Mouse (Mus musculus): ENCODE results near the gene Cops2.

DNA sequence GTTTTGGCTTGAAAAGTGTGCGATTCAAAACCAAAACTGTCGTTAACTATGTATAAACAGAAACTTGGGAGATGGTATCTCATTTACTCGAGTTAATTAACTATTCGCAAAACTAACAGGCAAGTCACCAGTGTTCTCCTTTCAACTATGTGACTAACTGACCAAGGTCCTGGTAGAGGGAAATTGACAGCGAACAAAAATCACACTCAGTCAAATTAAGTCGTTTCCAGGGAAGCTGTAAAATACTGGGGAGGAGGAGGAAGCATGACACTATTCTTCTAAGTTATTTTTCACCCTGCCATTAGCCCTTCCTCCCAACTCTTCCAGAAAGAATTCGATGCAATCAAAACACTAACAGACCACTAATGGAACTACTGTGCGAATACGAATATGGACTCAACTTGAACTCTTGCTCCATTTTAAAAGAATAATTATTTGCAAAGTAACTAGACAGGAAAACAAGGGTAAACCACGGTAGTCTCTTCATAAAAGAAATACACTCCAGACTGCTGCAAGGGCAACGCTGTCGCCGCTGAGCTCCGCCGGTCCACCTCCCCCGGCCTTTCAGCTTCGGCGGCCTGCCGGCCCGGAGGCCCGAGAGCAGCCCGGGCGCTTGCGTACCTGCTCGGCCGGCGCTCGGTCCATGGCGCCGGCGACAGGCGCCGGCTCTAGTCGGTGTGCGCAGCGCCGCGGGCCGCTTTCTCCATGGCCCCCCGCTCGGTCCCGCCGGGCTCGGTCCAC lies 76.8 kb downstream of the Cops2 start:
- TF ChIP-seq CTCF (IDR thresholded peaks at IDR 0.05; ENCODE audit: borderline replicate concordance, control insufficient read depth, extremely low read depth, insufficient read depth, low read length, poor library complexity) (0 out of 2 replicates have a peak, but pooled peaks have one; percentile 41), POLR2A (IDR thresholded peaks at IDR 0.05; ENCODE audit: control insufficient read depth, extremely low read depth, insufficient read depth, low read length, poor library complexity) (no peak)
